Mouse (Mus musculus) hindbrain, embryonic 14.5 days (tissue): ENCODE data around the gene Krt42. TPM values are rescaled to one million over a fixed set of nuclear protein-coding genes. Genes with fewer than 3 reads are reported as not detected.
A peak's percentile ranks its signal among the peaks of the same experiment; 100 is the strongest.

Experiments
- ATAC-seq: fragments of 200-750 bp; cut with Nextera tagmentation; 2 replicates; pipeline ENCODE4 v1.8.0; 2017; ENCODE audit warnings: moderate number of reproducible peaks, mild to moderate bottlenecking, moderate TSS enrichment, moderate library complexity; ENCODE audit not compliant: low FRiP score
- DNase-seq: peaks from one replicate; pipeline ENCODE4 v3.0.0-alpha.2; 2015; ENCODE audit warnings: low spot score
- H3K27ac ChIP-seq: fragments of 300-500 bp; sonication (generic); 2 replicates; pipeline ENCODE4 v1.5.1; 2014; ENCODE audit warnings: mild to moderate bottlenecking, moderate library complexity
- H3K27me3 ChIP-seq: fragments of 300-500 bp; sonication (generic); 2 replicates; pipeline ENCODE4 v1.6.1; 2014; ENCODE audit warnings: mild to moderate bottlenecking, low read length, mixed read lengths; ENCODE audit not compliant: control insufficient read depth, insufficient read depth
- H3K36me3 ChIP-seq: fragments of 300-500 bp; sonication (generic); replicated peaks from 2 replicates; pipeline ENCODE4 v1.6.1; 2014; ENCODE audit not compliant: control insufficient read depth, insufficient read depth
- H3K4me1 ChIP-seq: fragments of 300-500 bp; sonication (generic); replicated peaks from 2 replicates; pipeline ENCODE4 v1.6.1; 2014; ENCODE audit warnings: antibody characterized with exemption, low read length, mixed read lengths; ENCODE audit not compliant: control insufficient read depth, insufficient read depth
- H3K4me2 ChIP-seq: fragments of 300-500 bp; sonication (generic); replicated peaks from 2 replicates; pipeline ENCODE4 v1.6.1; 2014; ENCODE audit warnings: mild to moderate bottlenecking, moderate library complexity
- H3K4me3 ChIP-seq: fragments of 300-500 bp; sonication (generic); replicated peaks from 2 replicates; pipeline ENCODE4 v1.5.1; 2014; ENCODE audit warnings: mild to moderate bottlenecking, low read length
- H3K9ac ChIP-seq: fragments of 300-500 bp; sonication (generic); 2 replicates; pipeline ENCODE4 v1.6.1; 2014
- H3K9me3 ChIP-seq: fragments of 300-500 bp; sonication (generic); 2 replicates; pipeline ENCODE4 v1.6.1; 2016; ENCODE audit warnings: low read length; ENCODE audit not compliant: control insufficient read depth
- WGBS: fragments of 180-500 bp; shearing (Covaris S2); extraction: QIAGEN DNeasy Blood & Tissue Kit; methylation state at CpG from one replicate; pipeline ENCODE4 v1.1.7; 2014; 5-methylcytosine and 5-hydroxymethylcytosine counted together
- polyA plus RNA-seq: library from polyadenylated mRNA; unstranded; fragments of >200 nt; fragmentation: Nextera tagmentation; extraction: Ambion mirVana; gene quantifications from 2 replicates; pipeline ENCODE4 v1.2.1, GENCODE M21; 2014

The Krt42 gene
- polyA plus RNA-seq, 1 experiment from 2014 or later, result not detected

DNA sequence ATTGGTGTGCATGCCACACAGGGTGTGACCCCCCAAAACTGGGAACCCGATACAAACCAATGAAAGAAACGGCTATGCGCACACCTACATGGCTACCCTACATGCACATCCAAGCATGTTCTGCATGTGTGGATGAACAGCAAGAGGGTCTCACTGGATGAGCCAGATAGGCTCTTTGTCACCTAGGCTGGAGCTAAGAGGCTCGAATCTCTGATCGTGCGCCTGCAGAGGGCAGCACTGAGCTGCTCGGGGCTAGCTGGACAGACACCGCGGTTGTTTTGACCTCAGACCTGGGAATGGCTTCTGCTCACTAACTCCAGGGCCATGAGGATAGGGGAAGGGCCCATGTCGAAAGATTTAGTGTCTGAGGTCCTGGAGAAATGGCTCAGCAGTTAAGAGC, 12.9 kb upstream of the Krt42 start:
- H3K4me3 ChIP-seq, result no peak overlapping the region
- no peaks in the 10 kb centered on the region for H3K4me1 ChIP-seq
- H3K4me2 ChIP-seq, result no peak overlapping the region
- ATAC-seq, result peak; percentile 17; the same call in 1 of the 2 replicates
- no peaks in the 10 kb centered on the region for H3K36me3 ChIP-seq
- no peaks in the 10 kb centered on the region for H3K27me3 ChIP-seq
- H3K27ac ChIP-seq, result no peak overlapping the region
- H3K9me3 ChIP-seq, result no peaks in the 10 kb centered on the region
- peak; percentile 78 for DNase-seq
- H3K9ac ChIP-seq, result no peak overlapping the region
- 25% methylated on average over 10 of the region's 10 CpGs for WGBS

DNA sequence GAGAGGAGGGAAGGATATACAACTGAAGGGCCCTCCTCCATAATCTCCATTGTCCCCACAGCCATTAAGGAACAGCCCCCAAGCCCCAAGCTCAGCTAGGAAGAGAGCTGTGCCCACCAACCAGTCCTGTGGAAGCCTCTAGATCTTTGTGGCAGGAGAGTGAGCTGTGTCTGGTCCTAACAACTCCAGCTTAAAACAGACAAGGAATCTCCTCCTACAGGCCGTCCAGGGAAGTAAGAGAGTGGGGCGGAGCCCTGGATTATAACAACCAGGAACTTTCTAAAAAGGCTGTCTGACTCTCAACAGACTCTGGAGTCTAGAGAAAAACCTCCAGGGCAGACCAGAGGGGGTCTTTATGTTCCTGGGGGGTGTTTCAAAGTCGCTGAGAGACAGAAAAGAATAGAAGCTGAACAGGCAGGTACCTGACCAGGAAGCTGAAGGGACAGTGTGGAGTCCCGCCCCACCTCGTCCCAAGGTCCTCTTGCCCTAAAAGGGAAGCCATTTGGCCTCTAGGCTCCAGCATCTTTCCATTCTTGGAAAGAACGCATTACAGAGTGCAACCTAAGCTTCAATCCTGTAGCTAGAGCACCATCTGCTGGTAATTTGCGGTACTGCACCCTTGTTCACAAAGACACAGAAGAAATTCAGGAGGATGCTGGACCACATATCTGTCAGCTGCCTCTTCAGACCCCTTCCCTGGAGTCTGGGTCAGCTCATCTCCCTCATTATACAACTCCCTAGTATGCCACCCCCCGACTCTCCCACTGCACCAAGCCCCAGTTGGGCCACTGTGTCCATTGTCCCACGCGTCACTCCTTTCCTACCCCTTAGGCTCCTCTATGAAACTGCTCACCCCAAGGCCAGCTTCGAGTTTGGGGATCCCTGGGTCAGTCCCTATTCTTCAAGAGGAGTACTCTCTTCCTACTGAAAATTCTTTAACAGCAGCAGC, 12.2 kb upstream of the Krt42 start:
- WGBS, result 19% methylated on average over 11 of the region's 11 CpGs
- no peak overlapping the region for H3K4me2 ChIP-seq
- ATAC-seq (peak; percentile 46; the same call in 1 of the 2 replicates), DNase-seq (peak; percentile 99)
- H3K4me1 ChIP-seq, result no peaks in the 10 kb centered on the region
- H3K27ac ChIP-seq, result no peak overlapping the region
- no peak overlapping the region for H3K9ac ChIP-seq
- no peaks in the 10 kb centered on the region for H3K27me3 ChIP-seq
- no peak overlapping the region for H3K4me3 ChIP-seq
- H3K36me3 ChIP-seq, result no peaks in the 10 kb centered on the region
- no peaks in the 10 kb centered on the region for H3K9me3 ChIP-seq

DNA sequence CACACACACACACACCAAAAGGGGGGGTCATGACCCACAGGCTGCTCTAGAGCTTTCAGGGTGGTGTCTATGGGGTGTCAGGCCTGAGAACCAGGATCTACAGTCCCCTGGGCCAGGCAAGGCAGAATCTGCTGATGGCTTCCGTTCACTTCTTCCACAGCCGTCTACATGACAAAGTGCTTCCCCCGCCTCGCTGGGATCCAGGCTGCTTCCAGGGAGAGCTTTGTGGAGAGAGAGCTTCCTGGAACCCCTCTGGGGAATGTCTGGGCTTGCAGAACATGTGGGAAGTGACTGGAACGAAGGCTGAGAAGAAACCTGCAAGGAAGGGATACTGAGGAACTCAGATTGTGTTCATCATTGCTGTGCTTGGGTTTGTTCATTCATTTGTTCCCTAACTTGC, 9.1 kb upstream of the Krt42 start:
- Histone ChIP-seq H3K9me3 (no peaks in the 10 kb centered on the region), H3K4me1 (no peaks in the 10 kb centered on the region), H3K36me3 (no peaks in the 10 kb centered on the region), H3K4me2 (no peak overlapping the region), H3K27me3 (no peaks in the 10 kb centered on the region), H3K4me3 (no peak overlapping the region), H3K9ac (no peak overlapping the region), H3K27ac (no peak overlapping the region)
- ATAC-seq, result no peak
- DNase-seq, result no peak
- WGBS, result 57% methylated on average over 5 of the region's 5 CpGs

DNA sequence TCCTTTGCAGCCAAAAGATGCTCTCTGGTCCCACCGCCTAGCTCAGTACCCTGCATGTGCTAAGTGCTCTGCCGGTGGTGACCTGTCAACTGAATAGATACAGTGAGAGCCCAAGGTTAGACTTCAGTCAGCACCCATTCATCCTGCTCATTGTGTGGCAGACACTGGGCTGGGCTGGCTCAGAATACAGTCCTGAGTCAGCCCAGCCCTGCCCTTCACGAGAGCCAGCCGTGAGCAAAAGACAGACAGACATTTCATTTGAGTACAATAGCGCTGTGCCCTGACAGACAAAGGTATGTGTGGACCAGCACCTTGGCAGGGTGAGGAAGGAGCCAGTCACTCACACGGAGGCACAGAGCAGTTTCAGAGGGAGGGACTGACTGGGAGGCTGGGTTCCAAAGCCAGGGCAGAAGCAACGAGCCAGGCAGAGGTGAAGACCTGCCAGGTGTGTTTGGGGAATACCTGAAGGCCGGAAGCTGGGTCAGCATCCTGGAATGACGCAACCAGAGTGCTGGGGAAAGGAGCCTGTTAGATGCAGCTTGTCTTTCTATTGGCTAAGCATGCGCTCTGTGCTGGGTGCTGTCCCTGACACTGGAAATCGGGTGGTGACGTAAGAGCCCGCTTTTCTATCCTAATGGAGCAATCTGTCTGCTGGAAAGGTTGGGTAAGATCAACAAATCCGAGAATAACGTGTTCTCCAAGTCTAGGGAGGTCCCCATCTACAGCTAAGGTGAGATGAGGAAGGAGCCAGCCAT, 8.2 kb upstream of the Krt42 start:
- H3K4me2 ChIP-seq, result no peak overlapping the region
- no peak overlapping the region for H3K4me3 ChIP-seq
- H3K36me3 ChIP-seq, result no peaks in the 10 kb centered on the region
- H3K27ac ChIP-seq, result no peak overlapping the region
- no peaks in the 10 kb centered on the region for H3K9me3 ChIP-seq
- DNase-seq (no peak), ATAC-seq (no peak)
- no peaks in the 10 kb centered on the region for H3K4me1 ChIP-seq
- no peak overlapping the region for H3K9ac ChIP-seq
- no peaks in the 10 kb centered on the region for H3K27me3 ChIP-seq
- WGBS, result 74% methylated on average over 15 of the region's 15 CpGs

DNA sequence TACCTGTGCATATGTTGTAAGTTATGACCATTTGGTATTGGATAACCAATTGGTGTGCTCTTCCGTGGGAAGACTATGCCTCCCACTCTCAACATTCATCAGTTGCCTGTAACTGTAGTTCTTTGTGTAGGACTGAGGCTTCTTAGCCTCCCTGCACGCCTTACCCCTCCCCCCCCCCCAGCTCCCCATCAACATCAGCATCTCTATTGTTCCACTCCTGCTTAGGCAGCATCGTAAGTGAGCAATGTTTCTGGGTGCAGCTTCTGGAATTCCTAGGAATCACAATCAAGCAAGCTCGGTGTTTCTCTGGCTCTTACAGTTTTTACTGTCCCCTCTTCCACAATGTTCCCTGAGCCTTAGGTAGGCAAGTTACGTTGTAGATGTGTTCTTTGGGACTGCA, 5.8 kb upstream of the Krt42 start:
- Histone ChIP-seq H3K9me3 (no peaks in the 10 kb centered on the region), H3K4me2 (no peak overlapping the region), H3K27ac (no peak overlapping the region), H3K9ac (no peak overlapping the region), H3K27me3 (no peaks in the 10 kb centered on the region), H3K4me1 (no peaks in the 10 kb centered on the region), H3K4me3 (no peak overlapping the region), H3K36me3 (no peaks in the 10 kb centered on the region)
- no peak for DNase-seq
- ATAC-seq, result no peak
- 40% methylated on average over 5 of the region's 5 CpGs for WGBS

DNA sequence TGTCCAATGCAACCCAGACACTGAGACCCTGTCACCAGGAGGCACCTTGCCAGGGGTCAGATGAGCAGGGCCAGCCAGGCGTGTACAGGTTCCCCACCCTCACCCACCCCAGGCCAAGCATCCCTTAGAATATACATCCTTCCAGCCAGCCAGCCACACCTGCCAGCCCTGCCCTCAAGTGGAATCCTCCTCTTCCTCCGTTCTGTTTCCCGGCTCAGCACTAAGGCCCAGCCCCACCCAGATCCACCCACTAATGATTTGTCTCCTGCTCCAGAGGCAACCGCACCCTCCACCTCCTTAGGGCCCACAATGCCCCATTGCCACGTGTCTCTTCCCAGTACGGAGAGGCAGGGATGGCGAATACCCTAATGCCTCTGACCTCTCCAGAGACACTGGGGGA, 5.0 kb upstream of the Krt42 start:
- no peak overlapping the region for H3K4me3 ChIP-seq
- H3K9ac ChIP-seq, result no peak overlapping the region
- H3K9me3 ChIP-seq, result no peaks in the 10 kb centered on the region
- H3K4me1 ChIP-seq, result no peaks in the 10 kb centered on the region
- ATAC-seq (no peak), DNase-seq (no peak)
- no peak overlapping the region for H3K27ac ChIP-seq
- no peaks in the 10 kb centered on the region for H3K27me3 ChIP-seq
- H3K4me2 ChIP-seq, result no peak overlapping the region
- 63% methylated on average over 7 of the region's 7 CpGs for WGBS
- no peaks in the 10 kb centered on the region for H3K36me3 ChIP-seq

DNA sequence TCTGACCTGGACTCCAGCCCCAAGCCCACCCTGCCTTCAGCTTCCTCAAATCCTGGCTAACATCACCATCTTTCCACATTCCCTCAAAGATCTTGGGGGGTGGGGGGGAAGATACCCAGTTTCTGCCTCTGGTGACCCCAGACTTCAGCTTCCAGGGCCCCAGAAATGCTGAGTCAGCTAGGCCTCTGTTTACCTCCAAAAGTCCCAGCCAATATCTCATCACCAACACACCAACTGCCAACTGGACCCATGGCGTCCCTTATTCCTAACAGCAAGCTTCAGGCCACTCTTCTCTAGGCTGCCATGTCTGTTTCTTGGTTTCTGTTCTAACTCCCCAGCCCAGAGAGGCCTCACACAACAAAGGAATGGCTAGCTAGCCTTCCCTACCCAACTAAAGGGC, 2.2 kb upstream of the Krt42 start:
- H3K4me2 ChIP-seq, result no peak overlapping the region
- H3K27ac ChIP-seq, result no peak overlapping the region
- no peak overlapping the region for H3K9ac ChIP-seq
- ATAC-seq (no peak), DNase-seq (no peak)
- no peaks in the 10 kb centered on the region for H3K9me3 ChIP-seq
- WGBS, result 89% methylated on average over 1 of the region's 1 CpGs
- H3K4me3 ChIP-seq, result no peak overlapping the region
- no peaks in the 10 kb centered on the region for H3K27me3 ChIP-seq
- H3K4me1 ChIP-seq, result no peaks in the 10 kb centered on the region
- H3K36me3 ChIP-seq, result no peaks in the 10 kb centered on the region

DNA sequence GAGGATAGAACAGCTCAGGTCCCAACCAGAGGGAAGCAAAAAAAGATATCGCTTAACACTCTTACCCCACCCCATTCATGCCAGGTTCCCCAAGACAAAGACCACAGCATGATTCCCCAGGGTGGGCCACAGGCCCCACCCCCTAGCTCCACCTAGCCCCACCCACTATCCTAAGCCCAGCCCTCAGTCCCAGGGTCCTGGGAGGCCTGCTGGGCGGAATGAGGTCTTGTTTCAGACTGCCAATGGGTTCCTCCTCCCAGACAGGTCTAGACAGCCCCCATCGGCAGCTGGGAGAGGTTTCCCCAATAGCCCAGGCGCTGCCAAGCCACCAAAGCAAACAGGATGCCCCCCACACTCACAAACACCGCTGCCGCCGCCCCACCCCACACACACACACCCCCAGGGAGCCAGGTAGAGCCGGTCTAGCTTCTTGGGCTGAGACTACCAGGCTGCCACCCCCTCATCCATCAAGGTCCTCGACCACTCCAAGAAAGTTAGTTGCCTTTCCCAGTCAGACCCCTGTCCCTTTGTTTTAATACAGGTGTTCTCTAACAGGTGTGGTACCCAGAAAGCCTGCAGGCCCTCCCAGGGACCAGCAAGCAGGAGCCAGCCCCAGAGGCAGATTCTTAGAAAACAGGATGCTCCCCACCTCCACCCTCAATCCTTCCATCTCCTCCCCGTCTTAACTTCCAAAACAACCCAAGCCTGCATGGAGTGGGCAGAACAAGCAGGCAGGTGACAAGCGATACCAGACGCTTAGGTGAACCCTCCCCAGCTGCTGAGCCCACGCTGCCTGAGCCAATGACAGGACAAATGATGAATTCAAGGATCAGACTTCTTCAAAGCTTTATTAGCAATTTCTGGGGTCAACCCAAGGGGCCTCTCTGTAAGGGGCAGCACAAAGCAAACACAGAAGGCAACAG, 7.4 kb downstream of the Krt42 start:
- Histone ChIP-seq H3K4me2 (no peak overlapping the region), H3K9me3 (no peaks in the 10 kb centered on the region), H3K27ac (no peak overlapping the region), H3K36me3 (no peaks in the 10 kb centered on the region), H3K27me3 (no peaks in the 10 kb centered on the region), H3K9ac (no peak overlapping the region), H3K4me3 (no peak overlapping the region), H3K4me1 (no peaks in the 10 kb centered on the region)
- DNase-seq (no peak), ATAC-seq (no peak)
- 29% methylated on average over 13 of the region's 13 CpGs for WGBS

DNA sequence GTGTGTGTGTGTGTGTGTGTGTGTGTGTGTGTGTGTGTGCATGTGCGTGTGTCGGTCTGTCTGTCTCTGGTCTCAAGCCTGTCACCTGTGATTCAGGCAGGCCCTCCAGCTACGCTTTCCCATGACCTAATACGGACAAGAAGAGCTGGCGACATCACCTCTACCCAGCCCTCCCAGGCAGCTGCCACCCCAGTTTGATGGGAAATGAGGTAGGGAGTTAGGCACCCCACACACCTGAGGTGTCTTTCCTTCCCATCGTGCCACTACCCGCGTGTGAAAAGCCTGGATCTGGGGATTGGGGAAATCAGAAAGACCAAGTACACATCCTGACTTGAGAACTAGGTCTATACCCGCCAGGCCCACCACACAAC, 8.5 kb downstream of the Krt42 start:
- H3K36me3 ChIP-seq, result no peaks in the 10 kb centered on the region
- DNase-seq (no peak), ATAC-seq (no peak)
- H3K27me3 ChIP-seq, result no peaks in the 10 kb centered on the region
- H3K4me1 ChIP-seq, result no peaks in the 10 kb centered on the region
- 84% methylated on average over 9 of the region's 9 CpGs for WGBS
- H3K27ac ChIP-seq, result no peak overlapping the region
- no peak overlapping the region for H3K9ac ChIP-seq
- H3K4me3 ChIP-seq, result no peak overlapping the region
- H3K9me3 ChIP-seq, result no peaks in the 10 kb centered on the region
- no peak overlapping the region for H3K4me2 ChIP-seq
